Mouse (Mus musculus): Measurements from ENCODE around the gene Gm10644.

DNA sequence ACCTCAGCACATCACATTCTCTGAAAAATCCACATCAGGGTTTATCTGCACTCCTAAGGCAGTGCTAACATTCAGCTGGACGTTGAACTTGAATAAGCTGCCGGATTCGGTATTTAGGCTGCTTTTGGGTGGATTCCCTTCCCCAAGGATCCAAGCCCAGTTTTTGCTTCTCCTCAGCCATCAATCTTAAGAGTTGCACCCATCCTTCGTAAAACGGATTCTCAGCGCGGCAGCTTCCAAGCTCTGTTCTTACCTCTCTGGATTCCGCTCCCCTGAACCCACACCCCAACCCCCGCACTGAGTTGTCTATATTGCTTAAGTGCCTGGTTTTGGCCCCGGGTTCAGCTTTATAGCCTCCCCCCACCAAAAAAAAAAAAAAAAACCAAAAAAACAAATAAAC lies 56.5 kb downstream of the Gm10644 start:
- no peak for TF ChIP-seq CTCF (IDR thresholded peaks at IDR 0.05; ENCODE audit: borderline replicate concordance, control insufficient read depth, extremely low read depth, insufficient read depth, low read length, poor library complexity)
- no peak for TF ChIP-seq POLR2A (IDR thresholded peaks at IDR 0.05; ENCODE audit: control insufficient read depth, extremely low read depth, insufficient read depth, low read length, poor library complexity)

All from thymus, adult 2 months (tissue).